Mouse (Mus musculus) stomach, postnatal 0 days (tissue): Measurements from ENCODE around the gene Zfp871. TPM values are rescaled to one million over a fixed set of nuclear protein-coding genes. Genes with fewer than 3 reads are reported as not detected.

Source experiments
- ATAC-seq: fragments of 200-750 bp; cut with Nextera tagmentation; 2 replicates; pipeline ENCODE4 v1.8.0; 2017; ENCODE audit not compliant: low FRiP score, low TSS enrichment
- DNase-seq: peaks from one replicate; pipeline ENCODE4 v3.0.0-alpha.2; 2016; ENCODE audit warnings: low spot score
- H3K27ac ChIP-seq: fragments of 300-500 bp; sonication (generic); replicated peaks from 2 replicates; pipeline ENCODE4 v1.5.1; 2014; ENCODE audit warnings: mild to moderate bottlenecking, control low read depth
- H3K27me3 ChIP-seq: fragments of 300-500 bp; sonication (generic); 2 replicates; pipeline ENCODE4 v1.6.1; 2014; ENCODE audit warnings: low read length; ENCODE audit not compliant: control insufficient read depth, insufficient read depth
- H3K36me3 ChIP-seq: fragments of 300-500 bp; sonication (generic); 2 replicates; pipeline ENCODE4 v1.6.1; 2014; ENCODE audit warnings: low read length, mixed read lengths; ENCODE audit not compliant: control insufficient read depth, insufficient read depth
- H3K4me1 ChIP-seq: fragments of 300-500 bp; sonication (generic); replicated peaks from 2 replicates; pipeline ENCODE4 v1.6.1; 2014; ENCODE audit warnings: antibody characterized with exemption; ENCODE audit not compliant: control insufficient read depth, insufficient read depth
- H3K4me2 ChIP-seq: fragments of 300-500 bp; sonication (generic); replicated peaks from 2 replicates; pipeline ENCODE4 v1.6.1; 2014; ENCODE audit warnings: low read depth, mild to moderate bottlenecking, control low read depth, moderate library complexity
- H3K4me3 ChIP-seq: fragments of 300-500 bp; sonication (generic); 2 replicates; pipeline ENCODE4 v1.5.1; 2014; ENCODE audit warnings: low read depth, low read length, control low read depth
- H3K9ac ChIP-seq: fragments of 300-500 bp; sonication (generic); 2 replicates; pipeline ENCODE4 v1.6.1; 2014; ENCODE audit warnings: mild to moderate bottlenecking, low read length, control low read depth, mixed read lengths
- H3K9me3 ChIP-seq: fragments of 300-500 bp; sonication (generic); 2 replicates; pipeline ENCODE4 v1.6.1; 2016; ENCODE audit warnings: low read length; ENCODE audit not compliant: control insufficient read depth
- CTCF ChIP-seq: IDR thresholded peaks from 2 replicates; pipeline ENCODE4 v1.5.1; 2016; ENCODE audit warnings: antibody characterized with exemption, low read depth, mild to moderate bottlenecking, moderate library complexity
- EP300 ChIP-seq: optimal IDR thresholded peaks from 2 replicates; pipeline ENCODE3; 2016; ENCODE audit warnings: antibody characterized with exemption
- WGBS: fragments of 180-500 bp; shearing (Covaris S2); extraction: QIAGEN DNeasy Blood & Tissue Kit; methylation state at CpG from one replicate; pipeline ENCODE4 v1.1.7; 2014; 5-methylcytosine and 5-hydroxymethylcytosine counted together
- polyA plus RNA-seq: library from polyadenylated mRNA; unstranded; fragments of >200 nt; fragmentation: Nextera tagmentation; extraction: Ambion mirVana; gene quantifications from 2 replicates; pipeline ENCODE4 v1.2.1, GENCODE M21; 2015

The Zfp871 gene
- polyA plus RNA-seq, 1 experiment from 2014 or later, result 13.0 TPM

GRCm38 (mm10) chr17:32787436-32788093 lies 522 bp downstream of the Zfp871 start:
- TF ChIP-seq CTCF, result no peak
- Histone ChIP-seq H3K4me1 (no peaks in the 10 kb centered on the region; the same call in 1 of the 2 replicates), H3K9ac (peak overlapping the region; percentile 96), H3K4me3 (peak overlapping the region; percentile 81), H3K9me3 (no peaks in the 10 kb centered on the region), H3K4me2 (peak overlapping the region; percentile 52), H3K27ac (peak overlapping the region; percentile 97), H3K27me3 (no peaks in the 10 kb centered on the region), H3K36me3 (no peaks in the 10 kb centered on the region)
- WGBS, result under 1% methylated on average over 31 of the region's 31 CpGs
- DNase-seq (peak; percentile 64), ATAC-seq (peak; percentile 82)

- Histone ChIP-seq H3K27me3 (no peaks in the 10 kb centered on the region), H3K4me1 (no peaks in the 10 kb centered on the region; the same call in 1 of the 2 replicates), H3K4me3 (peak overlapping the region; percentile 81), H3K4me2 (peak overlapping the region; percentile 52), H3K27ac (no peak overlapping the region), H3K36me3 (no peaks in the 10 kb centered on the region), H3K9ac (peak overlapping the region; percentile 96), H3K9me3 (no peaks in the 10 kb centered on the region)
- no peak for TF ChIP-seq EP300
- TF ChIP-seq CTCF, result no peak
- DNase-seq, result no peak
- WGBS, result 53% methylated on average over 6 of the region's 6 CpGs
- ATAC-seq, result no peak
Observed at GRCm38 (mm10) chr17:32786944-32787343, 1.1 kb downstream of the Zfp871 start.

GRCm38 (mm10) chr17:32785656-32786055 lies 2.4 kb downstream of the Zfp871 start:
- WGBS, result 78% methylated on average over 3 of the region's 3 CpGs
- no peak for TF ChIP-seq EP300
- no peak for TF ChIP-seq CTCF

GRCm38 (mm10) chr17:32777564-32777963 lies 10.5 kb downstream of the Zfp871 start:
- Histone ChIP-seq H3K9me3 (no peaks in the 10 kb centered on the region), H3K4me2 (no peak overlapping the region), H3K36me3 (peaks cover 18% of the 10 kb centered on the region; the same call in 1 of the 2 replicates), H3K9ac (no peak overlapping the region), H3K27ac (no peak overlapping the region), H3K4me1 (no peaks in the 10 kb centered on the region), H3K4me3 (no peak overlapping the region), H3K27me3 (no peaks in the 10 kb centered on the region)
- ATAC-seq (no peak), DNase-seq (no peak)
- TF ChIP-seq CTCF (no peak), EP300 (no peak)
- WGBS, result 95% methylated on average over 3 of the region's 3 CpGs

More at GRCm38 (mm10) chr17:32785656-32786055, 2.4 kb downstream of the Zfp871 start:
- Histone ChIP-seq H3K4me1 (no peaks in the 10 kb centered on the region; the same call in 1 of the 2 replicates), H3K9me3 (no peaks in the 10 kb centered on the region), H3K27ac (no peak overlapping the region), H3K36me3 (no peaks in the 10 kb centered on the region), H3K4me2 (no peak overlapping the region), H3K27me3 (no peaks in the 10 kb centered on the region), H3K4me3 (no peak overlapping the region), H3K9ac (no peak overlapping the region)
- ATAC-seq (no peak), DNase-seq (peak; percentile 38)

- ATAC-seq, result no peak
- Histone ChIP-seq H3K27me3 (no peaks in the 10 kb centered on the region), H3K4me3 (no peak overlapping the region), H3K27ac (no peak overlapping the region), H3K9me3 (no peaks in the 10 kb centered on the region), H3K9ac (no peak overlapping the region), H3K4me1 (no peaks in the 10 kb centered on the region), H3K36me3 (peaks cover 32% of the 10 kb centered on the region), H3K4me2 (no peak overlapping the region)
- WGBS, result 80% methylated on average over 1 of the region's 1 CpGs
- TF ChIP-seq EP300 (no peak), CTCF (peak; percentile 58)
- no peak for DNase-seq
Observed at GRCm38 (mm10) chr17:32771213-32771612, 16.9 kb downstream of the Zfp871 start.

GRCm38 (mm10) chr17:32766422-32766821 lies 21.7 kb downstream of the Zfp871 start:
- 100% methylated on average over 2 of the region's 2 CpGs for WGBS
- Histone ChIP-seq H3K4me2 (no peak overlapping the region), H3K4me1 (no peaks in the 10 kb centered on the region), H3K4me3 (no peak overlapping the region), H3K9ac (no peak overlapping the region), H3K27me3 (no peaks in the 10 kb centered on the region), H3K27ac (no peak overlapping the region), H3K36me3 (peaks cover 25% of the 10 kb centered on the region), H3K9me3 (no peaks in the 10 kb centered on the region)
- TF ChIP-seq CTCF, result no peak
- no peak for TF ChIP-seq EP300
- ATAC-seq, result no peak
- no peak for DNase-seq
